Mouse (Mus musculus): ENCODE results near the gene Utp15. TPM values are rescaled to one million over a fixed set of nuclear protein-coding genes. Genes with fewer than 3 reads are reported as not detected.
A peak's percentile ranks its signal among the peaks of the same experiment; 100 is the strongest.

Utp15 gene
- polyA plus RNA-seq, 1 experiment = 19.2 TPM

- H3K4me3 ChIP-seq (replicated peaks; ENCODE audit: insufficient read depth, low read depth, low read length) = no peak overlapping the region
- H3K4me1 ChIP-seq (ENCODE audit: control insufficient read depth, insufficient read depth, low read length) = no peaks in the 10 kb centered on the region
- no peaks in the 10 kb centered on the region for H3K27me3 ChIP-seq (ENCODE audit: control insufficient read depth, insufficient read depth, low read length)
- no peak overlapping the region for H3K27ac ChIP-seq (ENCODE audit: insufficient read depth, low read length)
- 28% methylated on average over 12 of the region's 12 CpGs for WGBS
- no peak for DNase-seq
- TF ChIP-seq POLR2A (IDR thresholded peaks at IDR 0.05; ENCODE audit: borderline replicate concordance, insufficient read depth, low read length) (no peak), CTCF (IDR thresholded peaks at IDR 0.05; ENCODE audit: borderline replicate concordance, insufficient read depth, low read depth, low read length) (peak; percentile 67)
These were observed 40.0 kb downstream of the Utp15 start for GRCm38 (mm10) chr13:98222848-98223247.

GRCm38 (mm10) chr13:98210137-98210536 lies 52.7 kb downstream of the Utp15 start:
- DNase-seq = no peak
- Histone ChIP-seq H3K27me3 (ENCODE audit: control insufficient read depth, insufficient read depth, low read length) (no peaks in the 10 kb centered on the region), H3K4me1 (ENCODE audit: control insufficient read depth, insufficient read depth, low read length) (no peaks in the 10 kb centered on the region), H3K27ac (ENCODE audit: insufficient read depth, low read length) (no peak overlapping the region), H3K4me3 (replicated peaks; ENCODE audit: insufficient read depth, low read depth, low read length) (no peak overlapping the region)
- TF ChIP-seq CTCF (IDR thresholded peaks at IDR 0.05; ENCODE audit: borderline replicate concordance, insufficient read depth, low read depth, low read length) = no peak
- TF ChIP-seq POLR2A (IDR thresholded peaks at IDR 0.05; ENCODE audit: borderline replicate concordance, insufficient read depth, low read length) = no peak
- 59% methylated on average over 7 of the region's 7 CpGs for WGBS

GRCm38 (mm10) chr13:98208842-98209241 lies 54.0 kb downstream of the Utp15 start:
- 41% methylated on average over 9 of the region's 9 CpGs for WGBS
- H3K27ac ChIP-seq (ENCODE audit: insufficient read depth, low read length) = no peak overlapping the region
- no peaks in the 10 kb centered on the region for H3K27me3 ChIP-seq (ENCODE audit: control insufficient read depth, insufficient read depth, low read length)
- TF ChIP-seq POLR2A (IDR thresholded peaks at IDR 0.05; ENCODE audit: borderline replicate concordance, insufficient read depth, low read length) = no peak
- no peak; the same call in 1 of the 2 replicates for TF ChIP-seq CTCF (IDR thresholded peaks at IDR 0.05; ENCODE audit: borderline replicate concordance, insufficient read depth, low read depth, low read length)
- DNase-seq = peak in 1 of 2 experiments; percentile 4
- H3K4me3 ChIP-seq (replicated peaks; ENCODE audit: insufficient read depth, low read depth, low read length) = no peak overlapping the region
- no peaks in the 10 kb centered on the region for H3K4me1 ChIP-seq (ENCODE audit: control insufficient read depth, insufficient read depth, low read length)

- WGBS = 2% methylated on average over 13 of the region's 13 CpGs
These were observed 56.3 kb downstream of the Utp15 start for GRCm38 (mm10) chr13:98206546-98206870.

GRCm38 (mm10) chr13:98205771-98206545 lies 56.9 kb downstream of the Utp15 start, which contains the start of gene Arhgef28:
Arhgef28 (minus strand) TSS chr13:98206439.
- H3K27me3 ChIP-seq (ENCODE audit: control insufficient read depth, insufficient read depth, low read length) = no peaks in the 10 kb centered on the region
- peak within 1 kb of the TSS; percentile 44 for H3K4me3 ChIP-seq (replicated peaks; ENCODE audit: insufficient read depth, low read depth, low read length)
- peaks cover 8% of the 10 kb centered on the region for H3K4me1 ChIP-seq (ENCODE audit: control insufficient read depth, insufficient read depth, low read length)
- TF ChIP-seq POLR2A (IDR thresholded peaks at IDR 0.05; ENCODE audit: borderline replicate concordance, insufficient read depth, low read length) = no peak
- no peak for TF ChIP-seq CTCF (IDR thresholded peaks at IDR 0.05; ENCODE audit: borderline replicate concordance, insufficient read depth, low read depth, low read length)
- WGBS = under 1% methylated on average over 63 of the region's 76 CpGs
- no peak within 1 kb of the TSS for H3K27ac ChIP-seq (ENCODE audit: insufficient read depth, low read length)
- peak; percentile 30 to 45 for DNase-seq

More at GRCm38 (mm10) chr13:98206546-98206870, 56.3 kb downstream of the Utp15 start:
- TF ChIP-seq CTCF (IDR thresholded peaks at IDR 0.05; ENCODE audit: borderline replicate concordance, insufficient read depth, low read depth, low read length) (no peak), POLR2A (IDR thresholded peaks at IDR 0.05; ENCODE audit: borderline replicate concordance, insufficient read depth, low read length) (no peak)
- DNase-seq = peak in 1 of 2 experiments; percentile 39
- peaks cover 5% of the 10 kb centered on the region for H3K4me1 ChIP-seq (ENCODE audit: control insufficient read depth, insufficient read depth, low read length)
- H3K27me3 ChIP-seq (ENCODE audit: control insufficient read depth, insufficient read depth, low read length) = no peaks in the 10 kb centered on the region
- H3K4me3 ChIP-seq (replicated peaks; ENCODE audit: insufficient read depth, low read depth, low read length) = peak overlapping the region; percentile 44
- H3K27ac ChIP-seq (ENCODE audit: insufficient read depth, low read length) = no peak overlapping the region

- TF ChIP-seq POLR2A (IDR thresholded peaks at IDR 0.05; ENCODE audit: borderline replicate concordance, insufficient read depth, low read length) (no peak), CTCF (IDR thresholded peaks at IDR 0.05; ENCODE audit: borderline replicate concordance, insufficient read depth, low read depth, low read length) (no peak)
- Histone ChIP-seq H3K27ac (ENCODE audit: insufficient read depth, low read length) (no peak overlapping the region), H3K27me3 (ENCODE audit: control insufficient read depth, insufficient read depth, low read length) (no peaks in the 10 kb centered on the region), H3K4me3 (replicated peaks; ENCODE audit: insufficient read depth, low read depth, low read length) (no peak overlapping the region), H3K4me1 (ENCODE audit: control insufficient read depth, insufficient read depth, low read length) (peaks cover 8% of the 10 kb centered on the region)
- DNase-seq = no peak
- 48% methylated on average over 8 of the region's 8 CpGs for WGBS
These were observed 57.7 kb downstream of the Utp15 start for GRCm38 (mm10) chr13:98205111-98205510.

GRCm38 (mm10) chr13:98204371-98204770 lies 58.5 kb downstream of the Utp15 start:
- DNase-seq = no peak
- WGBS = 94% methylated on average over 8 of the region's 8 CpGs
- H3K4me3 ChIP-seq (replicated peaks; ENCODE audit: insufficient read depth, low read depth, low read length) = no peak overlapping the region
- H3K4me1 ChIP-seq (ENCODE audit: control insufficient read depth, insufficient read depth, low read length) = peaks cover 8% of the 10 kb centered on the region
- H3K27me3 ChIP-seq (ENCODE audit: control insufficient read depth, insufficient read depth, low read length) = no peaks in the 10 kb centered on the region; the same call in 1 of the 2 replicates
- H3K27ac ChIP-seq (ENCODE audit: insufficient read depth, low read length) = no peak overlapping the region
- TF ChIP-seq CTCF (IDR thresholded peaks at IDR 0.05; ENCODE audit: borderline replicate concordance, insufficient read depth, low read depth, low read length) (no peak), POLR2A (IDR thresholded peaks at IDR 0.05; ENCODE audit: borderline replicate concordance, insufficient read depth, low read length) (no peak)

- WGBS = 57% methylated on average over 9 of the region's 9 CpGs
- no peak for DNase-seq
- no peak overlapping the region for H3K27ac ChIP-seq (ENCODE audit: insufficient read depth, low read length)
- H3K4me3 ChIP-seq (replicated peaks; ENCODE audit: insufficient read depth, low read depth, low read length) = no peak overlapping the region
- peaks cover 8% of the 10 kb centered on the region for H3K4me1 ChIP-seq (ENCODE audit: control insufficient read depth, insufficient read depth, low read length)
- H3K27me3 ChIP-seq (ENCODE audit: control insufficient read depth, insufficient read depth, low read length) = no peaks in the 10 kb centered on the region; the same call in 1 of the 2 replicates
- TF ChIP-seq POLR2A (IDR thresholded peaks at IDR 0.05; ENCODE audit: borderline replicate concordance, insufficient read depth, low read length) (no peak), CTCF (IDR thresholded peaks at IDR 0.05; ENCODE audit: borderline replicate concordance, insufficient read depth, low read depth, low read length) (no peak)
These were observed 61.4 kb downstream of the Utp15 start for GRCm38 (mm10) chr13:98201436-98201835.

Other genes starting within 250 kb of the Utp15 start
- gene Arhgef28, start 56.6 kb downstream of the Utp15 start, polyA plus RNA-seq (2012; rRNA removed) = 6.5 and 8.7 TPM in 2 replicates
- gene Ankra2, start within 50 bp of the Utp15 start, polyA plus RNA-seq (2012; rRNA removed) = 42.9 and 46.8 TPM in 2 replicates
- gene Gm21976, start 16.8 kb upstream of the Utp15 start, polyA plus RNA-seq (2012; rRNA removed) = not detected in 2 replicates
- gene Btf3, start 54.0 kb upstream of the Utp15 start, polyA plus RNA-seq (2012; rRNA removed) = 426 and 441 TPM in 2 replicates
- gene Foxd1, start 91.2 kb upstream of the Utp15 start, polyA plus RNA-seq (2012; rRNA removed) = 0.49 and 0.73 TPM in 2 replicates
- gene Gm10320, start 229.0 kb upstream of the Utp15 start, polyA plus RNA-seq (2012; rRNA removed) = 0.34 and 1.1 TPM in 2 replicates

All from cerebellum, adult 2 months (tissue).